Mouse (Mus musculus): ENCODE measurements around the gene Slc13a2.

Gene Slc13a2

DNA sequence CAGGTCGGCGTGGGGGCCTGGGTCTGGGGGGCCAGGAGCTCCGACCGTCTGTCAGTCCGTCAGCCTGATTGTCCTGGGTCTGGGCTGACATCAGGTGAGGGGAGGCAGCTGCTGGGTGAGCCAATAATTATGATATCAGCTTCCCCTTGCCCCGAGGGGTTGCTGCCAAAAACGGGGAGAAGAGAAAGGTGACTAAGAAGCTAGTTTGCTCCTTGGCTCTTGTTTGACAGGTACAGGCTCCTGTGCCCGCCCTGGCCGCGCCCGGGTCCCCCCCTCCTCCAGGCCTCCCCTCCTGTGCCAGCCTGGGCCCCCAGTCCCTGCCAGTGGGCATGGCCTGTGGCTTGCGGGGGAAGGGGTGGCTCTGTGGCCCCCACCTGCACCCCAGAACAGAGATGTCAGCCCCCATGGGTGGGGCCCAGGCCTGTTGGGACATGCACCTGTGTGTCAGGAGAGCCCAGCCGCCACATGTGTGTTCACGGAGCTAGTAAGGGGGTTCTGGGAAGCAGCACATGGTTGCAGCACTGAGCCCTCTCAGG lies 35.4 kb downstream of the Slc13a2 start, which contains the start of gene Foxn1:
Gene Foxn1, minus strand, starts transcription at position 51 of the 536 bp plus-strand sequence.
- no peak for DNase-seq

DNA sequence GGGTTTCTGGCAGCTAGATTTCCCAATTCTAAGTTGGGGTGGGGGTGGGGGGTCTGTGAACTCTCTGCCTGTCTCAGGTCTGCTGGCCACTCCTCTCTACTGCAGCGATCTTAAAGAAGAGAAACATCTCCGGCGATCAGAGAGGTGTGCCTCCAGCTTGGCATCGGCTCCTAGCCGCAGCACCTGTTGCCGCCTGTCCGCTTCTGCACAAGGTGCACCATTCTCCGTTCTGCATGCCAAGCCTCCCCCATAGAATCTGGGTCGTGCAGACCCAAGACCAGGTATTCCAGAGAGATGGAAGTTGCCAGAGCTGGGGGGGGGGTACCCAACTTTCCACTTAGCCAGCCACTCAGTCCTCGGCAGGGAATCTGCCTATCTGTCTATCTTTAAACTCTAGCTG lies 36.2 kb downstream of the Slc13a2 start:
- no peak for DNase-seq

DNA sequence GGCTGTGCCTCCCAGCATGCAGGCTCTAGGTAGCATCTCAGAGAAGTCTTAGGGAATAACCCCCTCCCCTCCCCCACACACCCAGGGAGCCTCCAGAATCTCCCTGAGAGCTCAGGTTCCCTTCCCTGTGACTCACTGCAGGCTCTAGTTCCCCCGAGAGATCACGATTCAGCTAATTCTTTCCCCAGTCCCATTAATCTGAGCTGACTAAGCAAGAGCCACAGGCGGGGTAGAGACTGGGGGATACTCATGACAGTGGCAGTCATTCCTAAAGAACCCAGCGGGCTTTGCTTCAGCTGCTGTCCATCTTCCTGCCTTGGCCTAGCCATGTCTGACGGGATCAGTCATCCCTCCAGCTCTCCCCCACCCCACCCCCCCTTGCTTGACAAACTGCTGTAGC lies 39.3 kb downstream of the Slc13a2 start:
- DNase-seq = no peak

DNA sequence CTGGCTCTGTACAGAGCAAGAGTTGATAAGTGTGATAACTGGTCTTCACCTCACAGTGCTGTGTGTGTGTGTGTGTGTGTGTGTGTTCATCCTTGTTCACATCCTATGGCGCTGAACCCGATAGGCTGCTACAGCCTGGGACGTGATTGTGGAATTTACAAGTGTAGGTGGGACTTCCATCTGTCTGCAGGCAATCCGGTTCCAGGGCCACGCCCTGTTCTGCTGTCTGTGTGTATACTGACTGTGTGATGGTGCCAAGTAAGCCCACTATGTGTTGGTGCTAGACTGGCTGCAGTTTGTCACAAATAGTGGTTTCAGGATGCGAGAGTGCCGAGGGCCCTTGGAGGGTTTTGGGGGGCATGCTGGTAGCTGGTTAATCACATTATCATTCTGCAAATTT lies 39.7 kb downstream of the Slc13a2 start:
- no peak for DNase-seq

DNA sequence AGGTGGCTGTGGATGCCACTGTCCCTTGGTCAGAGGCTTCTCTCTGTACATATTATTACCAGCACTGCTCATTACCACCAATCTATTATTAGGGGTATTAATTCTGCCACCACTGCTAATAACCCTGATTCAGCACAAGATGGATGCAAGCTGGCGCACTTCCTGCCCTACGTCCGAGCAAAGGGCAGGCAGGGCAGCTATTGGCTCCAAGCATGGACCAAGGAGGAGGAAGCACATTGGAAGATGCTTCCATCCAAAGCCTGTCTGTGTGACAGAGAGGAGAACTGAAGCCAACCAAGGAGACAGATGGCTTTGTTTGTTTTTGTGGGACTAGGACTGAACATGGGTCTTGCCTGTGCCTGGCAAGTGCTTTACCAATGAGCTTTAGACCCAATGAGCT lies 41.0 kb downstream of the Slc13a2 start:
- DNase-seq = no peak

DNA sequence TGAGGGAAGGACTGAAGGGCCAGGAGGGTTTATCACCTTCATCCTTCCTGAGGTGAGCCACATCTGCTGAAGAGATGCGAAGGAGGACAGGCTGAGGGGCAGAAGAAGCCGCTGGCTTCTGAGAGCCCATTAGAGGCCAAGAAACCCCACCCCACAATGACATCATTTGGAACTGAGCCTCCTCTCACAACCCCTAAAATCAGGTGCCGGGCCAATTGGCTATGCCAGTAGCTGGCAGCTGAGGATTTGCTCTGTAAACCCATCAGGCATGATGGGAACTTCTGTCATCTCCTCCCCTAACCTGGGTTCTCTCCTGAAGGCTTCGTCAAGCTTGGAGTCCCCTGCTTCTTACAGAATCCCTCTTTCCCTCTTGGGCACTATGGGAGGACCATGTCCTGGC lies 41.7 kb downstream of the Slc13a2 start:
- DNase-seq = no peak

DNA sequence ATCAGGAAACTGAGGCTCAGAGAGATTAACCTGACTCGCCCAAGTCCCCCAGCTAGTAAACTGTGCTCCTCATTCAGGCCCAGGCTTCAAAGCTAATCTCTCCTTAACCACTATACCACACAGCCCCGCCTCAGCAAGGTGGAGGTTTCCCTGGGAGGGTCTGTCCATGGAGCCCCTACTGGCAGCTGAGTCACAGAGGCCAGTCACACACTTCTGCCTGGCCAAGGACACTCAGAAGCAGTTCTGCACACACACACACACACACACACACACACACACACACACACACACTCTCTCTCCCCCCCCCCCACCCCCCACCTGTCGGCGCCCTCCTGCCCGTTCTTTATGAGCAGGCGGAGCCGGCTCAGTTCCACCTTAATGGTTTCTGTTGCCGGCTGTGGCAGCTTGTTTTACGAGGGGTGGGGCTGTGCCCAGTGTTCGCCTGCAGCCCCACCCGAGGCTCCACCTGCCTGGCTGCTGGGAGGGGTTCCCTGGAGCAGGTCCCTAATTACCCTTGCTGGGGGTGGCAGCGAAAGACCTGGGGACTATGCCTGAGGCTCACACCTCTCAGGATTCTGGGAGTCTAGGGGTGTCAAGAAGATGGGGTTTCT lies 44.4 kb downstream of the Slc13a2 start:
- no peak for DNase-seq

DNA sequence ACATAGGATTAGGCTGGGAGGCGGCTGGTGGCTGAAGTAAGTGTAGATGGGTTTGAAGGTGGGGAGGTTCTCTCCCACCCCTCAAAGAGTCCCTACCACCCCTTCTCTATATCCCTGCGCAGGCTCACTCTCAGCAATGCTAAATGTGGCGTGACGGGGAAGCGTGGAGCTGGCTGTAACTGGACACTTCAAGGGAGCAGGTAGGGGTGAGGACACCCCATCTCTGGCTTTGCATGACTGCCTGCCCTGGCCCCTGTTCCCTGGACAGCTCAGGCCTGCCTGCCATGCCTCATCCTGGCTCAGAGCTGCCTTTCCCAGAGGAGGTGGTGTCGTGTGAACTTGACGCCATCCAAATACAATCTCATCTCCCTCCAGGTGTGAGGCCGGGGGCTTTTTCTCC lies 47.9 kb downstream of the Slc13a2 start:
- no peak for DNase-seq

DNA sequence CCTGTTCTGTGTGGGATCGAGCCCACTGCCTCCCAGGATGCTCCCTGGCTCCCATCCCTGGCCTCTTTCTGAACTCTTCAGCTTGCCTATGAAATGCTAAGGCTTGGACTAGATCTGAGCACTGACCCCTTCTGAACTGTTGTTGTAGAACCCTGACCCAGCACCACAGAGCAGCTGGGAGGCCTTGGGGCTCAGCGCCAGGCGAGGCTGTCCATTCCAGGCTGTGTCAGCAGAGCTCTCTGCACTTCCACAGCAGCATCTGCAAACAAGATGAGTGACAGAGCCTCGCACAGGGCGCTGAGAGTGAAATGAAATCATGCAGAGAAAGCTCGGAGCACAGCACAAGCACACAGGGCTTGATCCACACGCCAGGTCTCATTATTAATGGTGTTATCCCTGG lies 49.4 kb downstream of the Slc13a2 start:
- DNase-seq = no peak

DNA sequence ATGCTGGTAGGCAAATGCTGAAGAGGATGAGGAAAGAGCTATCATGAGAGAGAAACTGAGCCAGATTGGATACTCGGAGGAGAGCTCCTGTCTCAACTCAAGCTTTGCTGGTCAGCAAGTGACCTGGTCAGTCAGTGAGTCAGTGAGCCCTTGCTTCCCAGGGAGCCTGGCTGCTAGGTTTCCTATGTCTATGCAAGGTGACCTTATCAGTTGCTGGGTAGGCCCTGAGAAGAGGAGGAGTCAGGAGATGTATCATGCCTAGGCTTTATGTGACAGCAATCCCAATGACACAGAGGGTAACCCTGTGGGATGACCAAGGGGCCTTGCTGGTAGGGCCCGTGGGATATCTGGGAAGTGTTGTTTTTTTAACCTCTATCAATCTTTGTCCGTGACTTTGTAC lies 49.9 kb downstream of the Slc13a2 start:
- DNase-seq = no peak

DNA sequence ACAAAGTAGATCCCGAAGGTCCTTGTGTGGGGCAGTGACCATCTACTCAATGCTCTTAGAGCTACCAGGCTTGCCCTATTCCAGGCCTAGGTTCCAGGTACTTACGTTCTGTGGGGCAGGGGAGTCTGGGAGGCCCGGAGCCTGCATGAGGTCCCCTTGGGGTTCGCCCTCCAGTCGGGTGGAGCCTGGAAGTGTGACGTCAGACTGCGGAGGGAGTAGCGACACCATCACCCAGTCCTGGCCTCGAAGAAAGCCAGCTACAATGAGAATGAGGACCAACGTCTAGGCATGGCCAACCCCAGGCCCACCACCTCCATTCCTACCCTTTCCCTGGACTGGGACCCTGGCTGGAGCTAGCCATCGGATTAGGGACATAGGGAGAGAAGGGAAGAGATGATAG lies 50.3 kb downstream of the Slc13a2 start:
- no peak for DNase-seq

DNA sequence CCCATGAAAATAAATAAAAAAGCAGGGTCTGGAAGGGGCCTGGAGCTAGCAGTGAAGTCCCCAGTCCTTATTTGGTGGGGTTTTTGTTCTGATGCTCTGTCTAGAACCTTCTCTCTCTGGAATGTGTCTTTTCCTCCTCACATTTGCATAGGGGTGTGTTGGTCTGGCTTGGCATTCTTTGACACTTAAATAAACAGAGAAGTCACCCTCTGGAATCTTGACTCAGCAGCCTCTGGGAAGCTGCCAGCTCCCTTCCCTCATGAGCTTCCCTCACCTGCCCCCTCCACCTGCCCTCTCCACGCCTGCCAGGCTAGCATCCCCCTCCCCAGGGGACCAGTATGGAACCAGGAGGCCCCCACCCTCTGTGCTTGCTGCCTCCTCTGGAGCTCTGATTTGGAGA lies 51.6 kb downstream of the Slc13a2 start:
- DNase-seq = no peak

DNA sequence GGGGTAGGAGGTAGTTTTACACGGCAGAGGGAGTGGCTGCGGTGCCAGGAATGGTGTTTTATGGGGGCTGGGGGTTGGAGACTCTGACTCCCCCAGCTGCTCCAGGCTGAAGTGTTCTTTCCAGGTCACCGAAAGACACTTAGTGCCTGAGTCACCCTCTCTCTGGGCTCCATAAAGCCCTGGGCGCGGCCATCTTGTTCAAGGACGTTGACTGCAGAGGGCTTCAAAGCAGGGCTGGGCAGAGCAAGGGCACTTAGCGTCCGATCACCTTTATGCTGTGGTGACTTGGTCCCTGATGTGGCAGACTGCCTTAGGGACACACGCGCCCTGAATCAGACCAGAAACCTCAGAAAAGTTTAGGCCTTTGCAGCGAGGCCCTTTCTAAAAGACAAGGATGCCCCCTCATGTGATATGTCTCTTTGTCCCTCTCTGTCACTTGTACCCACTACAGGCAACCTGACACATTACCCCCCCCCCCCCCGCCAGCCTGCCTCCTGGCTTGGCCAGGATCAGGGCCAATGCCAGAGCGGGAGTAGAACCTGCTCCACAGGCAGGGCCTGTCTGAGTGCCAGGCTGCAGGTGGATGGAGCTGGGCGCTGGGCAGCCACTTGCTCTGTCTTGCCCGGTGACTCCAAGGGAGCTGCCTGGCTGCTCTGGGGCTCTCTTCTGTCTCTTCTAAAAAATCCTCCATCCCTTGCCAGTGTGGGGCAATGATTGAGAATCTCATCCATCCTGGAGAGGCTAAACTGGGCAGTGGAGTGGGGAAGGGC lies 54.4 kb downstream of the Slc13a2 start:
- DNase-seq = no peak

DNA sequence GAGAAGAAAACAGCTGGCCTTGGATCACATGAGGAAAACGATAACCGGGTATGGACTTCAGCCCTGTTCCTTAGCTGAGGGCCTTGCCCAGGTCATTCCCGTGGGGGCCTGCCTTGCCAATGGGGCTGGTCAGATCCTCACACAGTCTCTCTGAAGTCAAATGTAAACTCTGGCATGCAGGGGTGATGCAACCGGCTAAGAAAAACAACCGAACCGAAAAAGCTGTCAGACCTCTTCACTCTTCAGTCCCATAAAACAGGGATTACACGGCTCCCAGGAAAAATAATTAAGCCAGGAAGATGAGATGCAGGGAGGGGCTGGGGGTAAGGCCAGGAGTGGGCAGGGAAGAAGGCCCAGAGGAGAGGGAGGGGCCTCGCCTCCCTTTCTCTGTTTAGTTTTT lies 57.9 kb downstream of the Slc13a2 start:
- no peak for DNase-seq

DNA sequence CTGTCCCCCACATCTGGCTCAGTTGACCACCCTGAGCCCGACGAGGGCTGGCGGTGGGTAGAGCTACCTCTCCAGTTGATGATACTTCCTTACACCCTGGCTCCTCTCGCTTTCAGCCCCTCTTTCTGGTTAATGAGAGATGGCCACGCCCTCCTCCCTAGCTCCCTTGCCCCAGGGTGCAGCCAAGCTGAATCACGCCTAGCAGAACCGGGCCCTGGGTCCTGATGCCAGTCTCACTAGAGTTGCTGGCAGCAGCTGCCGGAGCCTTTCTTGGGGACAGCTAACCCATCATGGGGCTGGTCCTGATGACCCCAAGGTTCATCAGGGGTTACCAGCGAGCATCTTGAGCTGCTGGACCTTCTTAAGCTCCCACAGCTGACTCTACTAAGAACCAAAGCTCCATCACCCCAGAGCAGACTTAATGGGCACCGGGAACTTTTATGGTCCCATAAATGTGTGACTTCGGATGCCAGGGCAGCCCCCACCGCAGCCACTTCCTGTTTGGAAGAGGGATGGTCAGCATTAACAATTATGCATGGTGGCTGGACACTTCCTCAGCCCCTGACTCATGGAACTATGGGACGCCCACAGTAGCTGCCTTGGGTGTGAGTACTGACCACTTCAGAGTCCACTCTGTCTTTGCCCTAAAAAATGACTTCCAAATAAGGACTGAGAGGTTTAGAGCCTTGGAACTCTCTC lies 58.6 kb downstream of the Slc13a2 start:
- no peak for DNase-seq

DNA sequence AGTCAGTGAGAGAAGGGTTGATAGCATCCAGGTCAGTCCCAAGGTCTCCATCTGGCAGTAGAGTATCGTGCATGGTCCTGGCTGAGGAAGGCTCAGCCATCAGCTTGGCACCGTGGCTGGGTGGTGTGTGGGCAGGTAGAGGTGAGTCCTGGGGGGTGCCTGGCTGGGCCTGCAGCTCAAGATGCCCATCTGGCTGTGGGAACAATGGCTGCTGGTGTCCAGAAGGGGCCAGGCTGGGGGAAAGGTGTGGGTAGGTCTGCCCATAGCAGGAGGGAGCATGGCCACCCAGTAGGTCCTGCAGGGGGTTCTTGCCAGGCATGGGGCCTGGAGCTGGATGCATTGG lies 61.3 kb downstream of the Slc13a2 start:
- DNase-seq = no peak

DNA sequence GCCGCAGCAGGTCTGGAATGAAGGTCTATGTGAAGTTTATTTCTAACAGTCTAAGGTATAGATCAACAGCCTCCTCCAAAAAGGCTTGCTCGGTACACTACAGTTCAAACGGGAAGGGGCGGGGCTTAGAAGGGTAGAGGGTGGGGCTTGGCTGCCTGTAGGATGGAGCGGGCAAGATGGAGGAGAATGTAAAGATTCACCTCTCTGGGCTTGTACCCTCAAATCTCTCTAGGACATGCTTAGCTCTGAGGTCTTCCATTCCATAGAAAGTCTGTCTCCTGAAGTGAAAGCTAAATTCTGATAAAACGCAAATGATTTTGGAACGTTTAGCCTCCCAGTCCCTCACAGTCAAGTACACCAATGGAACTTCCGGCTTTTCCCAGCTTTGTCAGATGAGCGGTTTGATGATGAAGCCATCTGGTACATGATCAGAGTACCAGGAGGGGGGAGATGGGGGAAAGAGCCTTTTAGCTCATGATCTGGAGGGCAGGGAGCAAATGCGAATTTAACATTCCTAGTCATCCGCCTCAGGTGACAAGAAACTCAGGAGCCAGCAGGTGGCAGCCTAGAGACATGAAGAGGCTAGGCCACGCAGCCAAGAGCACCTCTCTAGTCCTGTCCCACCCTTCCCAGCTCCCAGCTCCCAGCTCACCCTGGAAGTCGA lies 61.8 kb downstream of the Slc13a2 start:
- peak; percentile 63 to 84 for DNase-seq

DNA sequence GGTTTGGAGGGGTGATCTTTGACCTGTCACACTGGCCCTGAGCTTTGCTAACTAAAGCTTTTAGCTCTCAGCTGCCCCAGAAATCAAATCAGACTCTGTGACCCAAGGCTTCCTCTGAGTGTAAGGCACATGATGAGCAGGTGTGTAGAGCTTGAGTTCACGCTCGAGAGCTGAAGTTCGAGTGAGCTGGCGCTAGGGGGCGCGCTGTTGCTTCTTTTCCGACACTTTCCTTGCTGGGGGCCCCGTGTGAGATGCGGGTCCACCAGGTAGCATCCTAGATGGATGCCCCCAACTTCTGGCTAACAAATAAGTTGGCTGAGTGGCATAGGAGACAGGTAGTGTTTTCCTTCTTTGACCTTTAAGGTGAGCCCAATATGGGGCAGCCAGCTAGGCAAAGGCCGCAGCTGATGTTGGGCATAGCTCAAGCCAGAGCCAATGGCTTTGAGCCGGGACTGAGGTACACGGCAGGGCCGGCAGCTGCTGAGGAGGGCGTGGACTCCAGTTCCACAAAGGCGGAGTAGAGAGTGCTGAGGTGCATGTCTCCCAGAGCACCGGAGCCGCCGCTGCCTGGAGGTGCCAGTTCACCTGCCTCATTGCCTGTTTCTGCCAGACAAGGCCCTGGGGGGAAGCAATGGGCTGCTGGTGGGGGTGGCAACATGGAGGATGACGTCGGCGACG lies 63.5 kb downstream of the Slc13a2 start:
- peak in 1 of 2 experiments; percentile 39 for DNase-seq

DNA sequence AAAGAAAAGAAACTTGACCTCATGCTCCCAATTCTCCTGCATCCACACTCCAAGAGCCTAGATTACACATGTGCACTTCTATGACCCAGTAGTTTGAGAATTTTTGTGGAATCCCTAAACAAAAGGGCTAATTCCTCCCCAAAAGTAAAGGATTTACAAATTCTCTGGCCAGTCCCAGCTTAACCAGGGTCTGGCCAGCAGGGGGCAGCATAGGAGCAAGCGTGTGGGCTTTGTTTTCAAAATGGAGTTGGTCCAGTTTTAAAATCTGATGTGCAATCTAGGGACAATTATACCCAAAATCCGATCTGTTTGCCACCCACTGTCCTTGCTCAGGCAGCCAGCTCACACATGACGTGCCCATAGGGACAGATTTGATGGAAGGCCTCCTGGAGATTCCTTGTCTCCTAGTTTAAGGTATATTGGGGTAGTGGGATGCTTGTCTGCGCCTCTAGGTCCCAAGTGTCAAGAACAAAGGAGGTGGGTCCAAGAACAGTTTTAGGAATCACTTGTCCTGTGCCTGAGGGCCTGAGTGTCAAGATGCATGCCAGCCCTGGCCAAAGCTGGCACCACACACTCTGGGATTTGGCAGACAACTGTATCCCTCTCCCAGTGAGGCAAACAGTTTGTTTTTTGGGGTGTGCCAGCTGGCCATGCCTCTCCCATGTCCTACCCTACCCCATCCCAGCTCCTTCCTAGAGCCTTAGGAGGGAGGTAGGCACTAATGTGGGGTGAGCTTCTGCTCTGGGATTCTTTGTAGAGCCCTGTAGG lies 66.4 kb downstream of the Slc13a2 start:
- peak in 1 of 2 experiments; percentile 79 for DNase-seq

DNA sequence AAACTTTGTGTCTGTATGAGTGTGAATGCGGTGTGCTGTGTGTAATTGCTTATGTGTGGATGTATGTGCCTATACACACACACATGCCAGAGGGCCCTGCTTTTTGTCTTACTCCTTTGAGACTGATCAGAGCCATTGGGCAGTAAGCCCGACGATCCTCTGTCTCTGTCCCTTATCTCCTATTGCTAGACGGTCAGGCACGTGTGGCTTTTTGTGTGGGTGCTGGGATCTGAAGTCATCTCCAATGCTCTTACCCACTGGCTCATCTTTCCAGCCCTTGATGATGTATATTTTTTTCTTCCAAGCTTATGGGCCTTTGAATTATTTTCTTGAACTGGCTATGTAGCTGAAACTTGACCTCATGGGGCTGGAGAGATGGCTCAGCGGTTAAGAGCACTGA lies 67.1 kb downstream of the Slc13a2 start:
- no peak for DNase-seq

DNA sequence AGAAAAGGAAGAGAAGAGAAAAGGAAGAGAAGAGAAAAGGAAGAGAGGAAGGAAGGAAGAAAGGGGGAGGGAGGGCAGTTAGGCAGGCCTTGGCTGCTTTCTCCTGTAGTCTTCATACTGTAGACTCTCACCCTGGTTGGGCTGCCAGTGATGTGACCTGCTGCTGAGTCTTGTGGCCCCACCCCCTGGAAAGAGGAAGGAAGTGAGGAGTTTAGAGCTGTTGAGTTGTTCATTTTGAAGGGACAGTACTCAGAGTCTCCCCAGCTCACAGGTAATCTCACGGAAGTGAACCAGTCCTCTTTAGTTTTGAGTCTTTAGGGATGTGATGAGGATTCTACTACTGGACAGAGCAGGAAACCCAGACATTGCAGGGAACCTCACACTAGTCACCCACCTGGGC lies 68.9 kb downstream of the Slc13a2 start:
- DNase-seq = peak; percentile 53 to 55
